Mouse (Mus musculus): ENCODE measurements around the gene Srd5a2. TPM values are rescaled to one million over a fixed set of nuclear protein-coding genes. Genes with fewer than 3 reads are reported as not detected.

Gene Srd5a2
- polyA plus RNA-seq, 1 experiment: not detected

GRCm38 (mm10) chr17:73971291-73971690 is 76.4 kb downstream of the Srd5a2 start:
- H3ac ChIP-seq (ENCODE audit: control insufficient read depth, insufficient read length): no peak overlapping the region
- no peaks in the 10 kb centered on the region for H3K36me3 ChIP-seq (ENCODE audit: control insufficient read depth, insufficient read depth)
- TF ChIP-seq MYOD1 (IDR thresholded peaks at IDR 0.05; ENCODE audit: control insufficient read depth in 1 of 3, insufficient read length in 2 of 3, low read depth in 2 of 3) (peak in 2 of 3 experiments; percentile 55 to 66), TCF12 (IDR thresholded peaks at IDR 0.05; ENCODE audit: insufficient read depth, poor library complexity, severe bottlenecking) (peak; percentile 13), MYOG (IDR thresholded peaks at IDR 0.05; ENCODE audit: control insufficient read depth in 1 of 3, insufficient read depth in 1 of 3, insufficient read length in 2 of 3, low read depth in 2 of 3) (peak in 2 of 3 experiments; percentile 58 to 73), USF1 (IDR thresholded peaks at IDR 0.05; ENCODE audit: low read depth) (no peak)
- peak overlapping the region; percentile 69 for H3K4me2 ChIP-seq (ENCODE audit: low read depth)
- H3K79me2 ChIP-seq (ENCODE audit: control insufficient read depth, insufficient read depth): no peaks in the 10 kb centered on the region
- H3K27me3 ChIP-seq (ENCODE audit: control insufficient read depth, insufficient read depth, insufficient read length): no peaks in the 10 kb centered on the region
- H3K4me3 ChIP-seq: no peak overlapping the region

- H3K4me3 ChIP-seq: no peak overlapping the region
- H3K4me2 ChIP-seq (ENCODE audit: low read depth): peak overlapping the region; percentile 69
- no peaks in the 10 kb centered on the region for H3K27me3 ChIP-seq (ENCODE audit: control insufficient read depth, insufficient read depth, insufficient read length)
- TF ChIP-seq POLR2A (IDR thresholded peaks at IDR 0.05; ENCODE audit: insufficient read length, low read depth): no peak
- TF ChIP-seq MYOG (IDR thresholded peaks at IDR 0.05; ENCODE audit: control insufficient read depth in 1 of 3, insufficient read depth in 1 of 3, insufficient read length in 2 of 3, low read depth in 2 of 3): no peak
- TF ChIP-seq MAX (IDR thresholded peaks at IDR 0.05; ENCODE audit: low read depth): no peak
- TF ChIP-seq CEBPB (IDR thresholded peaks at IDR 0.05; ENCODE audit: insufficient read depth, poor library complexity, severe bottlenecking): no peak
- no peak for TF ChIP-seq TCF12 (IDR thresholded peaks at IDR 0.05; ENCODE audit: insufficient read depth, poor library complexity, severe bottlenecking)
- TF ChIP-seq POLR2AphosphoS2 (IDR thresholded peaks at IDR 0.05; ENCODE audit: insufficient read length, low read depth): no peak
- no peaks in the 10 kb centered on the region for H3K36me3 ChIP-seq (ENCODE audit: control insufficient read depth, insufficient read depth)
- H3K79me2 ChIP-seq (ENCODE audit: control insufficient read depth, insufficient read depth): no peaks in the 10 kb centered on the region
- H3ac ChIP-seq (ENCODE audit: control insufficient read depth, insufficient read length): no peak overlapping the region
Measured at GRCm38 (mm10) chr17:73970361-73971027, 77.2 kb downstream of the Srd5a2 start.

Other genes with a start within 250 kb of the Srd5a2 start
- 2.9 TPM for gene Ehd3, start 243.8 kb downstream of the Srd5a2 start, polyA plus RNA-seq (2012; fragmentation: generic; extraction: Trizol)
- gene Xdh, start 97.7 kb downstream of the Srd5a2 start, polyA plus RNA-seq (2012; fragmentation: generic; extraction: Trizol): 0.55 TPM
- 71.2 TPM for gene Memo1, start 247.6 kb upstream of the Srd5a2 start, polyA plus RNA-seq (2012; fragmentation: generic; extraction: Trizol)